ENCODE assay signal across 11 mouse cellular contexts in genomic region chrX:72330323-72330722, GRCm38 (mm10). TPM values are rescaled to one million over a fixed set of nuclear protein-coding genes. Genes with fewer than 3 reads are reported as not detected.
DNase-seq lines count a peak whose midpoint lies in the region.
"Had no signal": no experiment of that assay in that cellular context is flagged by ENCODE, and none has a peak within 500 bp of the region (broad histone marks: within the 10 kb centered on the region; RNA-seq: fewer than 3 reads in every experiment).

No protein-coding gene starts in this region.

- DNase-seq in heart, adult 11 months = peak; percentile 92
- no peak for DNase-seq in heart, postnatal 25 days (ENCODE audit: low spot score)
- peak; percentile 17 for DNase-seq in ES-CJ7 (ENCODE audit: low read depth, low spot score)
- peak; percentile 7 for DNase-seq in fibroblast of lung, adult 2 months (ENCODE audit: low read depth)
- DNase-seq in heart, postnatal 36 days = peak; percentile 5 to 18
- DNase-seq in urinary bladder, adult 2 months (ENCODE audit: low spot score) = no peak
- no peak for DNase-seq in testis, postnatal 10 days (ENCODE audit: low spot score)
- DNase-seq in urinary bladder, postnatal 10 days (ENCODE audit: low spot score) = no peak
- DNase-seq: spleen, adult 18-20 months had no signal

- intact Hi-C loops in heart, postnatal 25 days (cut with DNase I) = no loop called here
- intact Hi-C loops in heart, postnatal 36 days (cut with DNase I) = no loop called here

RNA-seq across cellular contexts. Expression of gene Gabre, which starts 55.7 kb away (rescaled TPM):
- under 1 TPM; 0.42 to 0.99 TPM for total RNA-seq in heart, postnatal 25 days (2021)
- under 1 TPM; 0.42 to 0.57 TPM for total RNA-seq in heart, postnatal 36 days (2021)
- polyA plus RNA-seq in urinary bladder, adult 2 months (2012; rRNA removed) = 5.3 and 5.7 TPM in 2 replicates
- polyA plus RNA-seq: erythroblast, embryonic 14.5 days had no signal

RNA-seq across cellular contexts. Expression of gene Magea10, which starts 56.3 kb away (rescaled TPM):
- total RNA-seq in heart, postnatal 25 days (2021) = not detected
- total RNA-seq in heart, postnatal 36 days (2021) = not detected
- polyA plus RNA-seq in urinary bladder, adult 2 months (2012; rRNA removed) = not detected in 2 replicates
- polyA plus RNA-seq: erythroblast, embryonic 14.5 days; limb, embryonic 12.5 days had no signal

Comparison
In these comparisons a context has a peak if more than half of its experiments do, and no peak if none do; other contexts are left out.
1. DNase-seq: peak in heart, adult 11 months (single experiment), ES-CJ7 (single experiment), fibroblast of lung, adult 2 months (single experiment) and heart, postnatal 36 days (2 of 2); none in heart, postnatal 25 days (single experiment), urinary bladder, adult 2 months (single experiment), testis, postnatal 10 days (single experiment) and urinary bladder, postnatal 10 days (single experiment).